Mouse (Mus musculus): ENCODE measurements around the gene Kcnma1.

- TF ChIP-seq CTCF (conservative IDR thresholded peaks at IDR 0.05; ENCODE audit: insufficient read depth, insufficient read length, low read depth, low read length) (no peak), POLR2A (IDR thresholded peaks at IDR 0.05; ENCODE audit: low read depth, low read length) (no peak)
Observed at GRCm38 (mm10) chr14:23902636-23903279, 111.5 kb downstream of the Kcnma1 start.
